Mouse (Mus musculus) liver, adult 2 months (tissue): ENCODE data around the gene H2-Ab1.

Source experiments
- CTCF ChIP-seq: fragments of 200-500 bp; IDR thresholded peaks from 2 replicates; pipeline ENCODE4 v1.5.1; 2011; ENCODE audit warnings: low read depth, low read length, control low read depth
- POLR2A ChIP-seq: fragments of 200-500 bp; IDR thresholded peaks from 2 replicates; pipeline ENCODE4 v1.6.1; 2011; ENCODE audit warnings: low read length, control low read depth; ENCODE audit not compliant: insufficient read depth; ENCODE audit errors: extremely low read depth

GRCm38 (mm10) chr17:34244656-34245055, 12.8 kb upstream of the H2-Ab1 start:
- TF ChIP-seq CTCF (no peak), POLR2A (no peak)
